Mouse (Mus musculus) monocyte, adult 2 months (primary cell): ENCODE results near the gene Mdga1.
A peak's percentile ranks its signal among the peaks of the same experiment; 100 is the strongest.

Experiments
- DNase-seq, 2 experiments: peaks; one replicate each; pipeline ENCODE4 v3.0.0; 2022; ENCODE audit warnings: low spot score in 2 of 2, low read depth in 1 of 2

Gene Mdga1

GRCm38 (mm10) chr17:29849436-29849797, 120.5 kb downstream of the Mdga1 start:
- DNase-seq = no peak

- peak in 1 of 2 experiments; percentile 49 for DNase-seq
These were observed 121.0 kb downstream of the Mdga1 start for GRCm38 (mm10) chr17:29848793-29849435.

DNA sequence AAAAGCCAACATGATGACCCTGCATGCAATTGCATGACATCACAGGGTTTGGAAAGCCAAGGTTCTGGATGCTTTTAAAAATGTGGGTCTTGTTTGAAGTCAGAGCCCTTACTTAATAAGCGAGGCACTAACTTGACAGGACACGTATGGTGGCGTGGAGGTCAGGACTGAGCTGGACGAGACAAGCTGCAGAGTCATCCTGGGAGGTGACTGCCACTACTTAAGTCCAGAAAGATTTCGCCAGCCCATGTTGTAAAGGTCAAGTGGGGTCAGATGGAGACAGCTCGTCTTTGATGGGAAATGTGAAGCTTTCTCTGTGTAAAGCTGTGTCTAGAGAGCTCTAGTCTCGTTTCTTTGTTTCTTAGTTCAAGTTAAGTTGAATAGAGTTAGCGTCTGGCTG, 122.6 kb downstream of the Mdga1 start:
- DNase-seq = no peak

DNA sequence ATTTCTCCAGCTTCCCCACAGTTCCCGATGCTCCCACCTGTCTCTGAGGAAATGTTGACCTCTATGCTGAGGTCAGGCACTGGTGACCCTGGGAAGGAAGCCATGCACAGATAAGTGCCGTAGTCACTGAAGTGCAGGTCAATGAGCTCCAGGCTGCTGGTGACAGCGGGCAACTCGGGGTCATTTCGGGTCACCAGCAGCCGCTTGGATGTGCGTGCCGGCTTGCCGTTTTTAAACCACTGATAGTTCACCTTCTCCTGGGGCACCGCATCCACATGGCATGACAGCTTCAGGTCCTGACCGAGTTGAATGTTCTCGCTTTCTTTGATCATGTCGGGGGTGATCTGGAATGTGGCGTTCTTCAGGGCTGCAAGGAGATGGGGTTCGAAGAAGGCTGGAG, 123.6 kb downstream of the Mdga1 start:
- no peak for DNase-seq

- DNase-seq = no peak
These were observed 124.9 kb downstream of the Mdga1 start for GRCm38 (mm10) chr17:29844949-29845348.

- no peak for DNase-seq
These were observed 126.3 kb downstream of the Mdga1 start for GRCm38 (mm10) chr17:29843419-29844162.

DNA sequence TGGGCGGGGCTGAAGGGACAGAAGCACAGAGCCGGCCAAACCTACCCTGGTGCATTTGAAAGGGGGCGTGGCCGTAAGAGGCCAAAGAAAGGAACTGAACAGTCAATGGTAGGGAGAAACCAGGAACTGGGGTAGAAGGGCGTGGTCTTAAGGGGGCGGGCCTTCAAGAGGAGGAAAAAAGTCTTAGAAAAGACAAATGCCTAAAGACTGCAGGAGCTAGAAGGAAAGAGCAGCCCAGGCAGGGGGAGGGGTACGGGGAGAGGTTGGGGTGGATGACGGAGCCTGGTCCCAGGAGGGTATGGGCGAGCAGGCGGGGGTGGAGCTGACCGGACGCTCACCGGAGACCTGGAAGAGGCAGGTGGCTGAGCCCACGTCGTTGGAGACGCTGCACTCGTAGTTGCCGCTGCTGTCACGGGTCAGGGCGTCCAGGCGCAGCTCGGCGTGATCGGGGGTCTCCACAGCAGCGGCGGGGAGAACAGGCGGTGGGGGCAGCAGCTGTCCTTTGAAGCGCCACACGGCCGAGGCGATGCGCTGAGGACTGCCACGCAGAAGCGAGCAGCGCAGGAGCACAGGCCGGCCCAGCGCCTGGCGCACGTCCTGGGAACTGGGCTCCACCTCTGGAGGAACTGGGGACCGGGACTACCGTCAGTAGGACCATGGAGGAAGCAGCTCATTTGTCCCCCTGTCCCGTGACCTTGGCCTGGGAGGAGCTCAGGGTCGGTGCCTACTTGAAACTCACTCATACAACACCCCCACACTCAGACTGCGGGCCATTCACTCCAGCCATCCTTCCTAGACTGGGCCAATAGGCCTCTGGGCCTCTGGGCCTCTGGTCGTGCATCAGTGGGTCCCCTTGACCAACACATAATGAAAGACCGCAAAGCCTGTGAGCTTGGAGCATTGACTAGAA, 127.9 kb downstream of the Mdga1 start:
- DNase-seq = peak; percentile 44 to 57

DNA sequence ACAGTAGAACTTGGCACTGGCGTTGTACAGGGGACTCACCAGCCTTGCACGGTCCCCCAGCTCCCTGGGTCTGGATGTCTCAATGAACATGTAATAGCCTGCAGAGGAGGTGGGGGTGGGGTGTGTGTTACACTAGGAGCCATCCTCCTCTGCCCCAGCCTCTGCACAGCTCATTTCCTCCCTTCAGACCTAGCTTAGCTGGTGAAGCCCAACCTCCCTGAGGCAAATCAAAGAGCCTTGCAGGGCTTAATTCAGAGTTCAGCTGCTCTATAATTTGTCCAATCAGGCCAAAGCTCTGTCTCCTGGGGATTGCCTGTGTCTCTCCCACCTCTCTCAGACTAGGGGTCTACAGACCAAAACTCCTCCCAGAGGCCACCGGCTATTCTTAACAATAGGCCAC, 131.9 kb downstream of the Mdga1 start:
- DNase-seq = no peak

DNA sequence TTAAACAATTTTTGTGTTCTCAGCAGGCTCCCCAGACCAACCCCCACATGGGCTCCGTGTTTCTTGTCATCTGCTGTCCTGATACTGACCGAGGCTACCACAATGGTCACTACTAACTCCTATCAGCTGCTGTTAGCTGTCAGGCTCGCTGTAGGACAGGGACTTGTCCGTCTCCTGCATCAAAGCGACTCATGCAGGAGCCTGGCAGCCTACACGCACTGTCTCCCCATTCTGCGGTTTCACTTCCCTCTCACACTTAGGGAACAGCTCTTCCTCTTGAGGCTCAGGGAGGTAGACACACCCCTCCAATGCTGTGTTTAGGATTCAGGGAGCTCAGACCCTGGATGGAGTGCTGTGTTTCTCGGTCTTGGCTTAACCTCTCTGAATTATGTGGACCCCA, 132.4 kb downstream of the Mdga1 start:
- DNase-seq = peak; percentile 22 to 34

- DNase-seq = no peak
These were observed 135.1 kb downstream of the Mdga1 start for GRCm38 (mm10) chr17:29834768-29835167.

DNA sequence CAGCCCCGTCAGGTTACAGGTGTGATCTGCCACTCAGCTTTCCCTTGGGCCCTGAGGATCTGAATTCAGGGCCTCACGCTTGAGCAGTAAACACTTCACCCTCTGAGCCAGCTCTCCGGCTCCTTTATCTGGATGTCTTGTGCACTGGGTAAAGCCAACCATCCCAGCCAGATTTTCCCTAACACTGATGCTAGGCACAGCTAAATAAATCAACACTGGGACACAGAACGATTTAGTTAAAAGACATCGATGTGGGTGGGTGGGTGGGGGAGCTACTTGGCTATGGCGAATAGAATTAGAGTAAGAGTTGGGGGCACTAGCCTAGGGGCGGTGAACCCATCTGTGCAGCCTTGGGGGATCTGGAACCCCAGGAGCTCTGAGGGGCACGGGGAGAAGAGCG, 135.6 kb downstream of the Mdga1 start:
- DNase-seq = no peak

DNA sequence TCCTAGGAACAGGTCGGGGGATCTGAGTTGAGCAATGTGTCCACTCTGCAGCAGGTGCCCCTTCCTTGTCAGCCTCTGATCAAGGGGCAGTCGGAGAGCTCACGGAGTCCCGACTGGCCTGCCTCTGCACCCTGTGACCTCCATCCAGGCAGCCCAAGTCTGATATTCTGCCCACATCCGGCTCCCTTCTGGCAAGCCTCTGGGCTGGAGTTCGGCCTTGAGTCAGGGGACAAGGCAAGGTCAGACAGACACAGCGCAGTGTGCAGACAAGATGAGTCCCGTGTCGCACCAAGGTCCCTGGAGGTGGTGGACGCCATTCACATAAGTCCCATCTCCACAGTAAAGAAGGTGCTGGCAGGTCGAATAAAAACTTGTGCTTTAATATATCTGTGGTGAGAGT, 138.2 kb downstream of the Mdga1 start:
- DNase-seq = no peak

DNA sequence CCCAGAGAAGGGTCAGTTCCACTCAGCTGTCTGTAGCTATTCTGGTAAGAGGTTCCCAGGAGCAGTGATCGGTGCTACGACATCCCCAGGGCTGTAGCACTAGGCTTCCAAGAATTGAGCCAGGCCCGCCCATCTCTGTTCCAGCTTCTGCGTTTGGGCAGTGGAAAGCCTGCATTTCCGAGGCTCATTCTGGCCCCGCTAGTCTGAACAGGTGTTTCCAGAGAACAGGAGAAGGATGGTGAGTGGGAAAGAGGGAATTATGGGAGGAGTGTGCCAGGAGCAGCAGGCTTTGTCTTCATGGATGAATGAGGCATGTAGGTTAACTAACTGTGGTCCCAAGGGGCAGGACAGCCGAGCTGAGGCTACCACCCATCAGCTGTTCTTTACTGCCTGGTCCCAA, 140.8 kb downstream of the Mdga1 start:
- no peak for DNase-seq

- no peak for DNase-seq
These were observed 142.3 kb downstream of the Mdga1 start for GRCm38 (mm10) chr17:29827602-29828001.

DNA sequence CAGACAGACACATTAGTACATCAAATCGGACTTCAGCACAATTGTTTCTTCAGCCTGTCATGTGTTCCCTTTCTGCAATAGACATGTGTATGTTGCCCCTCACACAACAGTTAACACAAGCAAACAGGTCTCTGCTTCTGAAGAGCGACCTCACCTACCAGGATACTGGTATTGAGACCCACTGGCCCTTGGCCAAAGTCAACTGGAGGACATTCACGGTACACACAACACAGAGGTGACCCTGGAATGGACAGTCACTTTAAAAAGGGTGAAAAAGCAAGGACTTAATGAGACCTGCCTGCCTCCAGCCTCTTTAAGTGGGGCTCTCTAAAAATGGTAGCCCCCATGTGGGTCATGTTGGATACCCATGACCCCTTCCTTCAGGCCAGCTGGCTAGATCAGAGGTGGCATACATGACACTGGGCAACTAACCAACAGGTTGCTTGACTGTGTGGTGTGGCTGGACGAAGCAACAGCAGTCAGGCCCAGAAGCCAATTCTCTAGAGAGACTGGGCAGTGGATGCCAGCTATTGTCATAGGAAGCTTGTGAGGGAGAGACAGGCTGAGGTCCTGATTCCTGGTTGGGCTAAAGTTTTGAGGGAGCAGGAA, 145.3 kb downstream of the Mdga1 start:
- DNase-seq = no peak

- DNase-seq = no peak
These were observed 145.7 kb downstream of the Mdga1 start for GRCm38 (mm10) chr17:29824208-29824509.

GRCm38 (mm10) chr17:29823439-29824207, 146.3 kb downstream of the Mdga1 start:
- DNase-seq = no peak

GRCm38 (mm10) chr17:29819608-29820007, 150.3 kb downstream of the Mdga1 start:
- no peak for DNase-seq

- DNase-seq = no peak
These were observed 150.9 kb downstream of the Mdga1 start for GRCm38 (mm10) chr17:29818989-29819388.

DNA sequence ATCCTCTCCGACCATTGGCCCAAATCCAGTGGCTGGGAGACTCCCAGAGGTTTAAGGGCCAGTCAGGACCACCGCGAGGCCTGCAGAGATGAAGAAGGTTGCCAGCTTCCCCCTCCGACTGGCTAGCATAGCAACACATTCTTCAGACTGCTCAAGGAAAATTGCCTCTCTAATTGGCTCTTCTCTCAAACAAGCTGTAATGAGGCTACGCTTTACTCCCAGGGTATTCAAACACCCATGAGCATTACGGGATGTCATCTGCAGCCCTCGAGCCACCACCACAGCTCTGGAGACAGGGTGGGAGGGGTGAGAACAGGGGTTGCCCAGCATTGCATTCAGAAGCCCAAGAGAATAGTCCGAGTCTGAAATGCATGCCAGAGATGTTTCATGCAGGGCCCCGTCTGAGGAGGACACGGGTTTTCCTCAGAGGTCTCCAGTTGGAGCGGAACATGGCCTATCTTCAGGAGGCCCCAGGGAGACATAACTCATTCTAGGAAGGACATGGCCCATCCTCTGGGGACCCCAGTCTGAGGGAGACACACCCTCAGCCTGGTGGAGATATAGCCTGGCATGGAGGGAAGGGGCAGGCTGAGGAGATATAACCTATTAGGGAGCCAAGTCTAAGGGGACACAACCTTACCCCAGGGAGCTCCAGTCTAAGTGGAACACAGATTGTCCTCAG, 151.5 kb downstream of the Mdga1 start:
- no peak for DNase-seq
